Mouse (Mus musculus) layer of hippocampus, adult 9-11 months (tissue): ENCODE measurements at regions not wholly inside any gene's neighbourhood (a gene's known extent, or its start where the extent isn't known, plus 50 kb on each side); places are given as distances from the start of the nearest gene placed in this dataset.

ENCODE experiments used
- DNase-seq: peaks from one replicate; pipeline ENCODE4 v3.0.0; 2022

DNA sequence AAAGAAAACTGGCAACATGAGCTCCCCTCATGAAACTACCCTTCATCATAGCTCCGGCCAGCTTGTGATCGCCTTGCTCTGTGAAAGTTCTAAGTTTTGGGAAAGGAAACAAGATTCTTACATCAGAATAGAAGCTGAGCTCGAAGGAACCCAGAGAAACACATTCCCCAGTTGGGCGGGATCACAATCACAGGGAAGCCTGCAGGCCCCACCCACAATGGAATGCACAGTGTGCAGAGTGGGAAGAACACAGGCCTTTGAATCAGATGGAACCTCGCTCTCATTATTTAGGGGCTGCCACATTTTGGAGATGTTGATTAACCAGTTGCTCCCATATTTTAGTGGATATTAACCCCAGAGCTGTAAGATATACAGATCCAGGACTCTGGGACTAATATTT, 234.9 kb downstream of the Sox2 start:
- DNase-seq = no peak

DNA sequence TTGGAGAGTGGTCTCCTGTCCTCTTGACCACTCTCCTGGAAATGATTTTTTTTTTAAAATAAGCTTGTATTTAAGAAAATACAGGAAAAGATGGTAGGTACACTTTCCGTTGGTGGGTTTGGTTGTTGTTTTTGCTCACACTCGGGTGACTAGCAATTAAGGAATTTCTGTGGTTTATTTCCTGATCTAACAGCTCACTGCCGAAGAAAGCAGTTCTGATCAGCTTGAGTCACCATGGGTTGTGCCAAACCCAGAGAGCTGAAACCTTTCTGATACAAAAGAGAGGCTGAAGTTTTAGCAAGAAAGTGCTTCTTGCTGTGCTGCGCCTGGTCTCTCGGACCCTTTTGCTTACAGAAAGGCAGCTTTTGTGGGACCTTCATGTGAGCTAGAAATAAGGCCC, 243.2 kb downstream of the Sox2 start:
- DNase-seq = no peak

GRCm38 (mm10) chr3:34903106-34903505, 252.9 kb downstream of the Sox2 start:
- DNase-seq = no peak

- no peak for DNase-seq
Observed at GRCm38 (mm10) chr3:34908489-34908888, 258.3 kb downstream of the Sox2 start.

DNA sequence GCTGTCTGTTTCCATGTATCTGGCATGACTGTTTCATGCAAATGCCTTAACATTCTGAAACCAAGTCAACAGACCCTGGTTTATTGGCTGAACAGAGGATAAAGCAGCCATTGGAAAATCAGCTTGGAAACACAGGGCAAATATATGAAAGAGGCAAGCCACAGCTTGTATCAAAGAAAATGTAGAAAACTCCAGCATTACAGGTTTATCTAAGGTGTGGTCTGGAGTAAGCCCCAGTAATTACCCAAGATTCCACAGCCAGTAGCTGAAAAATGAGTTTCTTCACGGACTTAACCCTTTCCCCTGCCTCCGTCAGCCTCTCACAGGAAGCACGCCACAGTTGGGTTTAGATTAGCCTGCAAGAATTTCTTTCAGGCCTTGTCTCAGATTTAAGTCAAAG, 259.1 kb downstream of the Sox2 start:
- no peak for DNase-seq

GRCm38 (mm10) chr3:34918326-34918932, 268.2 kb downstream of the Sox2 start:
- no peak for DNase-seq

GRCm38 (mm10) chr3:34920497-34920896, 270.3 kb downstream of the Sox2 start:
- DNase-seq = no peak

GRCm38 (mm10) chr3:34949867-34950266, 299.7 kb downstream of the Sox2 start:
- DNase-seq = no peak

GRCm38 (mm10) chr3:34956183-34956582, 306.0 kb downstream of the Sox2 start:
- no peak for DNase-seq

GRCm38 (mm10) chr3:34959044-34959521, 308.9 kb downstream of the Sox2 start:
- no peak for DNase-seq

DNA sequence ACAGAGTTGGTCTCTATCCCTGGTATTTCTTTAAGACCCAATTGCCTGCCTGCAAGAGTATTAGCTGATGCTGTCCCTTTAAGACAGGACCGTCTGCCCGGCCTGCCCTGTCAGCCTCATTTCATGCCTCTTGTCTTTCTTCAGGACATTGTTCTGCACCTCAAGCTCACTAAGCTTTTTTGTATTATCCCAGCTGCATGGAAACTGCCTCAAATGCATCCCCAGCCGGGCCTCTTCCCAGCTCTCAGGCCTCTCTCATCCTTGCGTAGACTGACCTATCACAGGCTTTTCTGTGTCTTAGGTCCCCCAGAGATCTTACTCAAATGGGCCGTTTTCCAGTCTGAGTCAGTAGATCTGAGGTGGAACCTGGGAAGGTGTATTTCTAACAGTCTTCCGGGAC, 316.2 kb downstream of the Sox2 start:
- DNase-seq = no peak

- no peak for DNase-seq
Observed at GRCm38 (mm10) chr3:34967911-34968310, 317.7 kb downstream of the Sox2 start.

- DNase-seq = no peak
Observed at GRCm38 (mm10) chr3:34971536-34971935, 321.3 kb downstream of the Sox2 start.

DNA sequence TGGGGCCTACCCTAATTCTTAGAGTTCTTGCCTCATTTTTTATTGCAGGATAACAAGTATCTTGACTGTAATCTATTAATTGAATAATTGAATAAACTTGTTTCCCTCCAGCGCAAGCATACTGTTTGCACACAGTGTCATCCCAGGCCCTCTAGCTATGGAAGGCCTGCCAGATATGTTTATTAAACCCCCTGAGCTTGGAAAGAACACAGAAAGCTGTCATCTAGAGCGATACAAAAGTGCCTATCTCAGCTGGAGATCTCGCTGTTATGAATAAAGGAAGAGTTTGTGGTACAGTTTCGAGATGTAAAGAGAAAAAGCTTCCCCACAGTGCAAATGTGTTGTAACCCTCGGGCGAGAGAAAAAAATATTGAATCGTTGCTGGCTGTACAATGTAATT, 324.2 kb downstream of the Sox2 start:
- DNase-seq = no peak
